Mouse (Mus musculus): ENCODE results near the gene Fam162b.

DNA sequence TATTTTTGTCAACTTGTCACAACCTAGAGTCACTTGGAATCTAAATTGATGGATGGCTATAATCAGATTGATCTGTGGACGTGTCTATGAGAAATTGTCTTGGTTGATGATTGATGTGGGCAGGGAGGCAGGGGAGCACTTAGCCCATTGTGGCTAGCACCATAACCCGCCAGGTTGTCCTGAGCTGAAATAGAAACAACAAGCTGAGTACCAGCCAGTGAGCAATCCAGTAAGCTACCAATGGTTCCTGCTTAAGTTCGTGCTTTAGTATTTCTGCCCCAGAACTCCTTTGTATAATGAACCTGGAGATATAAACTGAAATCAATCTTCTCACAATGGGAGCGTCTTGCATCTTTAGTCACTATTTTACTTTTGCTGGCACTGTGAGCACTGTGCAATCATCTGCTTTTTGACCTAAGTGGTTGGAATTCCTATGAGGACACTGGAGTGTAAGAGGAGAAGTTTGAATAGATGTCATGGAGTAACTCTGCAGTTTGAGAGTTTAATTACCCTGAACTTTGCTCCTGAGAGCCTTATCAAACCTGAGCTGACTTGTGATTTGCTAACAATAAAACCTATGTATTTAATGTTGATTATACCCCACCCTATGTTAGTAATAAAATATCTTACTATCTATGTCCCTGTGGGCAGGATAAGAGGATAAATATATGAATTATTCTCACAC is 19.6 kb upstream of the Fam162b start:
- no peak for TF ChIP-seq CHD2 (IDR thresholded peaks at IDR 0.05; ENCODE audit: low read depth, low read length)
- no peak for TF ChIP-seq MAFK (IDR thresholded peaks at IDR 0.05; ENCODE audit: insufficient read depth, low read depth, low read length)
